Mouse (Mus musculus) limb, embryonic 13.5 days (tissue): ENCODE data around the gene Bloc1s3. TPM values are rescaled to one million over a fixed set of nuclear protein-coding genes. Genes with fewer than 3 reads are reported as not detected.

Experiments
- ATAC-seq: fragments of 200-750 bp; cut with Nextera tagmentation; 2 replicates; pipeline ENCODE4 v1.8.0; 2017; ENCODE audit warnings: low read depth, moderate number of reproducible peaks, moderate TSS enrichment; ENCODE audit not compliant: low FRiP score
- H3K27ac ChIP-seq: fragments of 300-500 bp; sonication (generic); 2 replicates; pipeline ENCODE4 v1.5.1; 2015; ENCODE audit warnings: inconsistent platforms, mild to moderate bottlenecking, moderate library complexity
- H3K27me3 ChIP-seq: fragments of 300-500 bp; sonication (generic); 2 replicates; pipeline ENCODE4 v1.6.1; 2015; ENCODE audit warnings: mild to moderate bottlenecking, inconsistent platforms
- H3K36me3 ChIP-seq: fragments of 300-500 bp; sonication (generic); 2 replicates; pipeline ENCODE4 v1.6.1; 2015; ENCODE audit warnings: inconsistent platforms, mild to moderate bottlenecking, moderate library complexity
- H3K4me1 ChIP-seq: fragments of 300-500 bp; sonication (generic); 2 replicates; pipeline ENCODE4 v1.6.1; 2015; ENCODE audit warnings: inconsistent platforms
- H3K4me2 ChIP-seq: fragments of 300-500 bp; sonication (generic); replicated peaks from 2 replicates; pipeline ENCODE4 v1.6.1; 2015; ENCODE audit warnings: inconsistent platforms, mild to moderate bottlenecking, moderate library complexity
- H3K4me3 ChIP-seq: fragments of 300-500 bp; sonication (generic); 2 replicates; pipeline ENCODE4 v1.5.1; 2015; ENCODE audit warnings: moderate library complexity, mild to moderate bottlenecking, inconsistent platforms
- H3K9ac ChIP-seq: fragments of 300-500 bp; sonication (generic); 2 replicates; pipeline ENCODE4 v1.6.1; 2015; ENCODE audit warnings: mild to moderate bottlenecking, inconsistent platforms
- H3K9me3 ChIP-seq: fragments of 300-500 bp; sonication (generic); 2 replicates; pipeline ENCODE4 v1.6.1; 2016; ENCODE audit warnings: inconsistent platforms
- WGBS: fragments of 180-500 bp; shearing (Covaris S2); methylation state at CpG from one replicate; pipeline ENCODE4 v1.1.7; 2015; 5-methylcytosine and 5-hydroxymethylcytosine counted together
- polyA plus RNA-seq: library from polyadenylated mRNA; unstranded; fragments of >200 nt; fragmentation: Nextera tagmentation; extraction: Ambion mirVana; gene quantifications from 2 replicates; pipeline ENCODE4 v1.2.1, GENCODE M21; 2015

Gene Bloc1s3
- polyA plus RNA-seq, 1 experiment from 2014 or later: 2.5 TPM

DNA sequence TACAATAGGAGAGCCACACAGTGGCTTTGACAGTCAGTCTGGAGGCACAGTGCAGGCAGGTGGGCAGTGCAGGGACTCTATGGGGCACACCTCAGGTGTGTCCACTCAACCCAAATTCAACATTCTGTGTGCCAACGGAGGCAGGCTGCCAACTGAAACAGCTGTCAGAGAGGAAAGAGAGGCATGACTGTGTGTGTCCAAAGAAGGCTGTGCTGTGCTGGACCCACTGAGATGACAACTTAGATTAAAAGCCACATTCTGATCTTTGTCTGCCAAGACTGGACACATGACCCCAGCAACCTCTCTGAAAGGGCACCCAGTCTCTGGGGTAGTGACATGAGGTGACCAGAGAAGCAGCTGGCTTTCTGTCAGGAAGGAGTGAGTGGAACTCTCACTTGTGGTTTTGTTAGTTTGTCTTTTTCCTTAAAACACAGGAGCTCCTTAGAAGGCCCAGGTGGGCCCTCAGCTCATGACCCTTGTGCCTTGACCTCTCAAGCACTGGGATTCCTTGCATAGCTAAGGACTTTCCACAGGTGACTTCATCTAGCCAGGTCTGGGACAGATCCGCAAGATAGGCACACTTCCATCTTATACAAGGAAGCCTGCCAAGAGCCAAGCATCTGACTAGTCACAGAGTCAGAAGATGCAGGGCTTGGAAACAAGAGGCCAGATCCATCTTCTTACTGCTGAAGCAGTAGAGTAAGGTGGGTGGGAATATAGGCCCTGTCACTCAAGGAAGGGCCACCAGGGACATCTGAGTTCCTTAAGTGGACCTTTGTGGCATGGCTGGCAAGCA lies 32.8 kb upstream of the Bloc1s3 start:
- H3K4me3 ChIP-seq: no peak overlapping the region
- no peak overlapping the region for H3K4me2 ChIP-seq
- no peaks in the 10 kb centered on the region for H3K9me3 ChIP-seq
- no peak overlapping the region for H3K27ac ChIP-seq
- H3K4me1 ChIP-seq: peaks cover 37% of the 10 kb centered on the region
- no peaks in the 10 kb centered on the region for H3K27me3 ChIP-seq
- 99% methylated on average over 2 of the region's 2 CpGs for WGBS
- H3K36me3 ChIP-seq: peaks cover under 1% of the 10 kb centered on the region; the same call in 1 of the 2 replicates
- ATAC-seq: no peak
- H3K9ac ChIP-seq: no peak overlapping the region

DNA sequence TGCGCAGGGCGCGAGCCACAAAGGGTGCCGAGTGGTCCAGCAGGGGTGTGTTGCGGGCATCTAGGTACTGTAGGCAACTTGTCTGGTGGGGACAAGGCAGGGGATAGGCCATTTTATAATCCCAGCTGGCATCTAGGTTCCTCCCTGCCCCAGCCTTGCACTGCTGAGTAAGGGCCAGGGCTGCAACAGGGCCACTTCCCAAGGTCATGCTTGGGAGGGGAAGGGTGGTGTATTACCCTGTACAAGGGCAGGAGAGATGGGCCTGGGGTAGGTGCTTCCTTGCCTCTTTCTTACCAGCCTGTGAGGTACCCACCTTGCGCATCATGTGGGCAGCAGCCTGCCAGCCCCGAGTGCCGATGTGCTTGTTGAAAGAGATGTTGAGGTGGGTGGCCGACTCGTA lies 26.5 kb upstream of the Bloc1s3 start:
- Histone ChIP-seq H3K36me3 (peaks cover 63% of the 10 kb centered on the region), H3K27ac (no peak overlapping the region), H3K4me1 (peaks cover 15% of the 10 kb centered on the region), H3K9ac (no peak overlapping the region), H3K27me3 (no peaks in the 10 kb centered on the region), H3K9me3 (no peaks in the 10 kb centered on the region), H3K4me3 (no peak overlapping the region), H3K4me2 (no peak overlapping the region)
- ATAC-seq: no peak
- WGBS: 93% methylated on average over 10 of the region's 10 CpGs

DNA sequence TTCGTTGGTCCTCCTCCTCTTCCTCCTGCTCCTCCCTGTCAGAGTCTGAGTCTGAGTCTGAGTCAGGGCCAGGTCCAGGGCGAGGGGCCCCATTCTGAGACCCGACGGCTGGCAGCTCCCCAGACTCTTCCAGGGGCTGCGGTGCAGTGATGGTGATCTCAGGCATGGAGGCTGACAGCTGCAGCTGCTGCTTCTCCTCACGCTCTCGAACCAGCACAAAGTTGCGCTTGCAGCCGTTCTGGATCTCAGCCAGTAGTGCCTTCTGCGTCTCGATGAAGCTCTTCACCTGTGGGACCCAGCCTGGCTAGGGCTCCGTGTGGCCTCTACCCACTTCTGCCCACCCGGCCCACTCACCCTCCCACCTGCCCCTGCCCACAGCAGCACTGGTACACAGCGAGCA lies 24.1 kb upstream of the Bloc1s3 start:
- no peak overlapping the region for H3K9ac ChIP-seq
- 91% methylated on average over 14 of the region's 14 CpGs for WGBS

DNA sequence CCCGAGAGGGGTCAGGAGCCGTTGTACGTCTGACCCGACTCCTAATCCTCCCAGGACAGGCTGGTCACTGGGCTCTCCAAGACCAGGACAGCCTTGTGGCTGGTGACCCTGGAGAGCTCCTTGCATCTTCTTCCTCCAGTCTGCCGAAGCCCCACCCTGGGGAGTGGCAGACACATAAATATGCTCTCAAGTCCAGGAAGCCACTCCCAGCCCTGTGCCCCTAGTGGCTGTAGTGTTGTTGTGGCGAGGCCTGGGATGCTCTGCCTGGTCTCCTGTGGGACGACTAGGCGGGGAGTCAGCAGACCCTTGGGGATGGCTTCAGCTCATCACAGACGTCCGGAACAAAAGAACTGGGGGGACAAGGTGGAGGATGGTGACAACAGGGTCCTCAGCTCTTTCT lies 22.9 kb upstream of the Bloc1s3 start:
- no peak for ATAC-seq
- peaks cover 6% of the 10 kb centered on the region; the same call in 1 of the 2 replicates for H3K27me3 ChIP-seq
- H3K4me2 ChIP-seq: no peak overlapping the region
- peaks cover 79% of the 10 kb centered on the region for H3K36me3 ChIP-seq
- H3K9ac ChIP-seq: no peak overlapping the region
- H3K4me3 ChIP-seq: no peak overlapping the region
- no peaks in the 10 kb centered on the region for H3K9me3 ChIP-seq
- no peak overlapping the region for H3K27ac ChIP-seq
- 0 out of 2 replicates have a peak, but pooled peaks cover under 1% of the 10 kb centered on the region for H3K4me1 ChIP-seq
- WGBS: 70% methylated on average over 10 of the region's 10 CpGs

More for the DNA sequence above, 24.1 kb upstream of the Bloc1s3 start:
- Histone ChIP-seq H3K36me3 (peaks cover 79% of the 10 kb centered on the region), H3K4me3 (no peak overlapping the region), H3K4me2 (no peak overlapping the region), H3K27ac (no peak overlapping the region), H3K27me3 (no peaks in the 10 kb centered on the region), H3K9me3 (no peaks in the 10 kb centered on the region), H3K4me1 (peaks cover 10% of the 10 kb centered on the region)
- 0 out of 2 replicates have a peak, but pooled peaks have one; percentile 32 for ATAC-seq

DNA sequence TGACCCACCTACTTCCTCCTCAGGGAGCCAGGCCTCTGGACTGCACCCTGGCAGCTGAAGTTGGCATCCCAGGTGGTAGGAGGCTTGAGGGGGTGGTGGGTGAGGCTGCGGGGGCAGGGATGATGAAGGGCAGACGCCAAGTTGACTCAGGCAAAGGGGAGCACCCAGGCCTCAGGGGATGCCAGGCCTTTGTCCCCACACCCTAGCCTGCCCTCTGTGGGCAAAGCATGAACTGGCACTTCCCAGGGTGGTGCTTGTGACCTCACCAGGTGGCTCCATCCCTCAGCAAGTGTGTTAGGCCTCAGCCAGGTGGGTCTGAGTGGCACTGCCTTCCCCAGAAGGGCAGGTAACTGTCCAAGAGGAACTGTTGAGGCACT lies 16.9 kb upstream of the Bloc1s3 start:
- no peaks in the 10 kb centered on the region for H3K9me3 ChIP-seq
- no peak overlapping the region for H3K9ac ChIP-seq
- peaks cover 20% of the 10 kb centered on the region for H3K36me3 ChIP-seq
- H3K4me3 ChIP-seq: no peak overlapping the region
- H3K27me3 ChIP-seq: peaks cover 66% of the 10 kb centered on the region
- no peak overlapping the region for H3K4me2 ChIP-seq
- 70% methylated on average over 2 of the region's 2 CpGs for WGBS
- H3K4me1 ChIP-seq: peaks cover 24% of the 10 kb centered on the region
- H3K27ac ChIP-seq: no peak overlapping the region
- ATAC-seq: no peak

DNA sequence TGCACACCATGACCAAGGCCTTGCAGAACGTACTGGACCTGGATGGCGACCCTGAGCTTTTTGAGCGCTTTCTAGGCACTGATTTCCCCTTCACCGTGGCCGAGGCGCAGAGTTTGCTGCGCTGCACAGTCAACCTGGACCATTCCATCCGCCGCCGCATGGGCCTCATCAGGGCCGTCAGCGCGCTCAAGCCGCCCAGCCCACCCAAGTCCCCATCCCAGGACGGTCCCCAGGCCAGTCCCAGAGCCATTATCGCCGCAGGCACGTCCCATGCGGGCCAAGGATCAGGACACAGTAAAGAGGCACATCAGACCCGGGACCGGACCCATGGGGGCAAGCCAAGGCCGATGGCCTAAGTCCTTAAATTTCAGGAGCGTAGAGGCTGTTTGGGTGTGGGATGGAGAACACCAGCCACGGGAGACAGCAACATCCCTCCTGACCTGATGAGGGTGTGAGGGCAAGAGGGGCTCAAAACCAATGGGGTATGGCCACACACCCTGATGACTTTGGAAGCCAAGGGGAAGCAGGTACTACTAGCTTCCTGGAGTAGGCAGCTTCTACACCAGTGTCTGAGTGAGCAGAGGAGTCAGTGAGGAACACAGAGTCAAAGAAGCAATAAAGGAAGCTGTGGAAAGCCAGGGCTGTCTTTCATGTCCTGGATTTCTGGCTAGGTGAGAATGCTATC lies 16.4 kb upstream of the Bloc1s3 start:
- Histone ChIP-seq H3K27me3 (peaks cover 71% of the 10 kb centered on the region), H3K36me3 (peaks cover 15% of the 10 kb centered on the region), H3K9ac (peak overlapping the region; percentile 51), H3K9me3 (no peaks in the 10 kb centered on the region), H3K4me1 (peaks cover 29% of the 10 kb centered on the region), H3K4me2 (peak overlapping the region; percentile 89), H3K27ac (no peak overlapping the region), H3K4me3 (peak overlapping the region; percentile 49)
- WGBS: 13% methylated on average over 24 of the region's 24 CpGs
- ATAC-seq: peak; percentile 5; the same call in 1 of the 2 replicates

DNA sequence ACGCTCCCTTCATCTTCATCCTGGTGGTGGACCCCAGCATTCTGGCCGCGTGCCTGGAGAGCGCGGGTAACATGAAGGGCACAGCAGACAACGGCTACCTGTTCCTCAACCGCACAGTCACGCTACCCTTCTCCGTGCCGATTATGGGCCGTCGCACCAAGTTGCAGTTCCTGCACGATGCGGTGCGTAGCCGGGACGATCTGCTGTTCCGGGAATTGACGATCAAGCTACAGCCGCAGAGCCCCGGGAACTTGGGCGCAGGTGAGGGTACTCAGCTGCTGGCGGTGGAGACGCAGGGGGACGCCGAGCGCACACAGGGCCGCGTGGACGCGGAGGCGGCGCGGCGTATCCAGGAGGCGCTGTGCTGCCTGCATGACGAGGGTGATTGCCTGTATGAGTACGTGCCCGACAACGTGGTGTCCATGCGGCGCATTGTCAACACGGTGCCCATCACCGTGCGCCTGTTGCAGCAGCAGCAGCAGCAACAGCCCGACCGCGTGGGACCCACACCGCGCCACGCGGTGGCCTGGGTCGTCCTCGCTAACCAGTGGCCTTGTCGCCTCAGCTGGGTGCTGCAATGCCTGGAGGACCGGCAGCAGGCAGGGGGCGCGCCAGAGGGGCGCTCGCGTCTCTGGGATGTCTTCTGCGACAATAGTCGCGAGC lies 15.7 kb upstream of the Bloc1s3 start:
- peak overlapping the region; percentile 51 for H3K9ac ChIP-seq
- peaks cover 78% of the 10 kb centered on the region for H3K27me3 ChIP-seq
- H3K36me3 ChIP-seq: peaks cover 8% of the 10 kb centered on the region
- no peaks in the 10 kb centered on the region for H3K9me3 ChIP-seq
- under 1% methylated on average over 64 of the region's 64 CpGs for WGBS
- H3K4me2 ChIP-seq: peak overlapping the region; percentile 89
- H3K27ac ChIP-seq: no peak overlapping the region
- peak overlapping the region; percentile 49 for H3K4me3 ChIP-seq
- peaks cover 30% of the 10 kb centered on the region for H3K4me1 ChIP-seq
- ATAC-seq: peak; percentile 45

DNA sequence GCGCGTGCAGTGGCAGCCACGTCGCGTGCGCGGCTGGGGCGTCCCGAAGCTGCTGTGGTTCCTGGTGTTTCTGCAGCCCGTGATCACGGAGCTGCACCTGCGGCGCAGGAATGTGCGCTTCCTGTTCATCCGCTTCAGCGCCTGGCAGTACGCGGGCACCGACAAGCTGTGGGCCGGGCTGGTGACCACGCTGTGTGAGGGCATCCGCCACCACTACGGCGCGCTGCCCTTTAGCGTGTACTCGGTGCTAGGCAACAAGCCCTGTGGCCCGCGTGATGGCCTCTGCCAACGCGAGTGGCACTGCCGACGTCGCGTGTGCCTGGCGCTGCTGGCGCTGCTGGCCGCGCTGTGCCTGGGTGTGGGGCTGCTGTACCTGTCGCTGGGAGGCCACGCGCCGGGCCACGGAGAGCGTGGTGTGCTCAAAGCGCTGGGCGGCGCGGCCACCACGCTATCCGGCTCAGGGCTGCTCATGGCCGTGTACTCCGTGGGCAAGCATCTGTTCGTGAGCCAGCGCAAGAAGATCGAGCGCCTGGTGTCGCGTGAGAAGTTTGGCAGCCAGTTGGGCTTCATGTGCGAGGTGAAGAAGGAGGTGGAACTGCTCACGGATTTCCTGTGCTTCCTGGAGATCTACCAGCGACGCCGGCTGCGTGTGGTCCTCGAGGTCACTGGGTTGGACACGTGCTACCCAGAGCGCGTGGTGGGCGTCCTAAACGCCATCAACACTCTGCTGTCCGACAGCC lies 15.0 kb upstream of the Bloc1s3 start:
- WGBS: 11% methylated on average over 72 of the region's 72 CpGs
- H3K27me3 ChIP-seq: peaks cover 85% of the 10 kb centered on the region
- peak overlapping the region; percentile 89 for H3K4me2 ChIP-seq
- H3K4me3 ChIP-seq: peak overlapping the region; percentile 49
- H3K9ac ChIP-seq: peak overlapping the region; percentile 40; the same call in 1 of the 2 replicates
- no peaks in the 10 kb centered on the region for H3K9me3 ChIP-seq
- H3K4me1 ChIP-seq: peaks cover 30% of the 10 kb centered on the region
- no peak overlapping the region for H3K27ac ChIP-seq
- H3K36me3 ChIP-seq: peaks cover 1% of the 10 kb centered on the region
- ATAC-seq: no peak

DNA sequence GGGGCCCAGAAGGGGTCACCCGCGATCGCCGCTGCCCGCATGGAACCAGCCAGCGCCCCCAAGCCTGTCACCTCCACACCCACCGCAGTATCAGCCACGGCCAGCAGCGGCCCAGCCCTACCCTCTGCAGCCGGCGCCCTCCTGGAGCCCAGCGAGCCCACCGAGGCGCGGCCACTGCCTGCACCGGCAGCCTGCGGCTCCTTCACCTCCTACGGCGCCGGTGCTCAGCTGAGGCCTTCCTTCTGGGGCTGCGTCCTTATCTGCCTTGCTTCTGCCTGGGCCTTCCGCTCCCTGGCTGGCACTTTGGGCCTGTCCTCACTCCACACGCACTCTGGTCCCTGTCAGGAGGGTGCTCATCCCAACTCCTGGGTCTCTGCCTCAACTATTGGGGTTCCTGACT lies 11.9 kb upstream of the Bloc1s3 start:
- Histone ChIP-seq H3K9me3 (no peaks in the 10 kb centered on the region), H3K27ac (no peak overlapping the region), H3K4me3 (peak overlapping the region; percentile 29), H3K36me3 (no peaks in the 10 kb centered on the region), H3K9ac (peak overlapping the region; percentile 59), H3K4me2 (peak overlapping the region; percentile 58), H3K27me3 (peaks cover 95% of the 10 kb centered on the region), H3K4me1 (peaks cover 35% of the 10 kb centered on the region)
- WGBS: 3% methylated on average over 20 of the region's 23 CpGs
- no peak for ATAC-seq

DNA sequence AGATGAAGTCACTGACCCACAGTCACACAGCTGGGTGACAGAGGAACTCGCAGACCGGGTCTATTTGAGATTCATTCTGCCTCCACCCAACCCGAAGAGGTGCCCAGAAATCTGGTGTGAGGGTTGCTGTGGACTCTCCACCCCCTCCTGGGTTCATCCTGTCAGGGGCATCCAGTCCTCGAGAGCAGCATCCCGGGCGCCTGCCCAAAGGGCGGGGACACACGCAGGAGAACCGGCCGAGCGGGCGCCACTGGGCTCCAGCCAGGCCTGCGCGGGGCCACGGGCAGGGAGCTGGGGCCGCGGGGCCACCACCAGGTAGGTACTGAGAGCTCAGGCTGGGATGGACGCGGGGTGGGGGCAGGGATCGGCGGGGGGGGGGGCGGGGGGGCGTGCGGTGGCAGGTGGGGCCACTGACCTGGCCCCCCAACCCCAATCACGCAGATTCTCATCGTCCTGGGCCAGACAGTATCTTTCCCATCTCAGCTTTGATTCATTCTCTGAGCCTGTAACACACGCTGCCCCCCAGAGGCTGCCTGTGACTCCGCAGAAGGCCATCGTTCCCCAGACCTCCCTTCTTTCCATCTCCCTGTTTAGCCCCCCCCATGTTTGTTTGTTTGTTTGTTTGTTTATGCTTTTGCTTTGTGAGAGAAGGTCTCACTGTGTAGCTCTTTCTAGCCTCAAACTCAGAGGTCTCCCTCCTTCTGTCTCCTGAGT lies 9.6 kb upstream of the Bloc1s3 start, which contains the start of gene Nkpd1:
Gene Nkpd1 (plus strand): TSS at position 187 of the 714 bp plus-strand sequence.
- H3K9ac ChIP-seq: peak within 1 kb of the TSS; percentile 61
- WGBS: 4% methylated on average over 26 of the region's 29 CpGs
- no peak for ATAC-seq

DNA sequence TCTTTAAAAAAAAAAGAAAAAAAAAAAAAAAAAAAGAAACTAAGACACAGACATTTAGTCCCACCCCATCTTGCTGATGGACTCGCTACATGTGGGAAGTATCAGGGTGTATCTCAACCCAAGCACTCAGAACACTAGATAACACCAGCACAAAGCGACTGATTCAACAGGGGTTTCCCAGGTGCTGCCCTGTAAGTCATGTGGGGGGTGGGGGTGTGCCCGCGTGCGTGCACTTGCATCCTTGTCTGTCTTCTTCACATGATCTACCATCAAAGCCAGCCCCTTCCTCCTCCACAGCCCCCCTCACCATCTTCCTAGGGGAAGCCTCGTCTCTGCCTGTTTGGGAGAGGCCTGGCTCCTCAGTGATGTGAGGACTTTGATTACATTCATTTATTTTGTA lies 4.2 kb upstream of the Bloc1s3 start:
- no peaks in the 10 kb centered on the region for H3K36me3 ChIP-seq
- ATAC-seq: no peak
- no peaks in the 10 kb centered on the region for H3K9me3 ChIP-seq
- no peak overlapping the region for H3K4me3 ChIP-seq
- 75% methylated on average over 6 of the region's 6 CpGs for WGBS
- H3K4me1 ChIP-seq: peaks cover 13% of the 10 kb centered on the region
- no peak overlapping the region for H3K27ac ChIP-seq
- H3K4me2 ChIP-seq: no peak overlapping the region
- no peak overlapping the region for H3K9ac ChIP-seq
- peaks cover 18% of the 10 kb centered on the region for H3K27me3 ChIP-seq

More for the DNA sequence above, 9.6 kb upstream of the Bloc1s3 start, which contains the start of gene Nkpd1:
- Histone ChIP-seq H3K36me3 (no peaks in the 10 kb centered on the region), H3K9me3 (no peaks in the 10 kb centered on the region), H3K27me3 (peaks cover 72% of the 10 kb centered on the region), H3K27ac (no peak within 1 kb of the TSS), H3K4me3 (peak within 1 kb of the TSS; percentile 7; the same call in 1 of the 2 replicates), H3K4me2 (peak within 1 kb of the TSS; percentile 52), H3K4me1 (peaks cover 15% of the 10 kb centered on the region)
